Mouse (Mus musculus): ENCODE measurements around the gene Aldh1b1.

Aldh1b1 gene

GRCm38 (mm10) chr4:45826275-45827040, 27.6 kb downstream of the Aldh1b1 start, which contains the start of gene Igfbpl1:
Gene Igfbpl1 (minus strand): TSS chr4:45826923.
- peak in 1 of 2 experiments; percentile 35 for DNase-seq

DNA sequence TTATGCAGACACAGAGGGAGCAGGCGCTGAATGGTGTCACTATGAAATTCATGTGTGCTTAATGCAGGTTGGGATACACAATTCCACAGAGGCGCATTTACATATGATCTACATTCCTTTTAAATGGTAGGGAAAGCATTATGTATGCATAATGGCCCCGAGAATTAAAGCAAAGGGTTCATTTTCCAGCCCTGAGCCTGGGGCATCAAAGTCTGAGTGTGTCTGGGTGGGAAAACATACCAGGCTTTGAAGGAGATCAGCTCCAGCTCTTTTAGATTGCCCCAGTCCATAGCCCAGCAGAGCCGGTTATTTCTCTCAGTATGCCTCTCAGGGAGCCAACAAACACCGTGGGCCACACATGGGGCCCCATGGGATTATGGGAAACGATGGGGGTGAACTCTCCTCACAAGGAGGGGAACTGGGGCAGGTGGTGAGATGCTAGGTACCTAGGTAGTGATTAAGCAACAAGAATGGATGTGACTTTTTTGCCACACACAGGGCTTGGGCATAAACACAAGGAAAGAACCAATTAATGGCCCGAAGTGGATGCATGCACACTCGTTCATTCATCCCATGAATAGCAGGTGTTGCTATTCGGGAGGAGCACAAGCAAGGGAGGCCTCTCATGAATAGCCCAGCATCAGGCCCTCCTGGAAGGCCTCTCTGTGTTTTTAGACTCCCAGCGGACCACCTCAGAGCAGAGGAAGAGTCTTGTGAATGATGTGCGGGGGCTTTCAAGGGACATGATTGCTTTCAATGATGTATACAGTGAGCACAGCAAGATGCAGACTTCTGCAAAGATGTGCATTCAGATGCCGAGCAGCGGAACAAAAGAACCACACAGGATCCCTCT, 31.3 kb downstream of the Aldh1b1 start:
- DNase-seq = no peak

DNA sequence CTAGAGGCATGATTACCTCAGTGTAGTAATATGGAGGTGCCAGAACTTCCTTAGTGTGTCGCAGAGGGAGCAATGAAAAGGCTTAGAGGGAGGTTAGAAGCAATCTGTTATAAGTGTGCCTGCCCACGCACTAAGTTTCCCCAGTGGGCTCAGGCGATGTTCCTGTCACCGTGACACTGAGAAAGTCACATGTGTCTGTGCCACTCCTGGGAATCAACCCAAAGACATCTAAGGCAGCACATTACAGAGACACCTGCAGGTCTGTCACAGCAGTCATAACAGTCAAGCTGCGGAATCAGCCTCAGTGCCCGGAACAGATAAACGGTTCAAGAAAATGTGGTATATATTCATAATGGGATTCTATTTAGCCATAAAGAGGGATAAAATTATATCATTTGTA, 33.2 kb downstream of the Aldh1b1 start:
- DNase-seq = no peak

GRCm38 (mm10) chr4:45833461-45833860, 34.6 kb downstream of the Aldh1b1 start:
- DNase-seq = no peak

DNA sequence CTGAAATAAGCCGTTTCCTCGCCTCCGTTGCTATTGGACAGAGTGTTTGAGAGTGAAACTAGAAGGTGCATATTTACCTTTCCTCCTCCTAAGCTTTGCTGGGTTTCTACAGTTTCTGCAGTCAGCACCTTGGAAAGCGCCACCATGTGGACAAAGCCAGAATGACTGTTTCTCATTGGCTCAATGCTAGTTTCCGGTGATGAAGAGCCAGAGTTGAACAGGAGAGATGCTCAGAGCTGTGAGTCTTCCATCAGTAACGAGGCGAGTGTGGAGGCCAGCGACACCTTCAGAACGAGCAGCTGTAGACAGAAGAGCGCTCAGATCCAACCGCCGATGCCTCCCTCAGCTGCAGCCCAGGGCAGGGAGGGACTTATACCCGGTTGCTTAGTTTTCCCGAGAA, 45.5 kb downstream of the Aldh1b1 start:
- DNase-seq = peak; percentile 21 to 56

GRCm38 (mm10) chr4:45846263-45846662, 47.4 kb downstream of the Aldh1b1 start:
- DNase-seq = no peak

GRCm38 (mm10) chr4:45848109-45848824, 49.4 kb downstream of the Aldh1b1 start, which contains the start of gene Stra6l:
Gene Stra6l (plus strand): TSS chr4:45848664.
- DNase-seq = no peak

DNA sequence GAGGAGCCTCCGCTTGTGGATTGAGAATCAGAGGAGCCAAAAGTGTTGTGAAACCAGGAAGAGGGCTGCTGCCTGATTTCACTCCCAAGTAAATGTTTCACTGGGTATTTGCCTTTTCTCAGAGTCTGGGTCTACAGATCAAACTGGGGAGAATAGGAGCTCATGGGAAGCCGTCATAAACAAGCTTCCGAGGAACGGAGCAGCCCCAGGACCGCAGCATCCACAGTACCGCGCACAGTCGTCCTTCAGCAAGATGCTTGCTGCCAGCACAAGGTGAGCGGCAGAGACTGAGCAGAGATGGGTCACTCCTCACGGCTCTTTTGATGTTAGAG, 50.0 kb downstream of the Aldh1b1 start:
- DNase-seq = no peak

DNA sequence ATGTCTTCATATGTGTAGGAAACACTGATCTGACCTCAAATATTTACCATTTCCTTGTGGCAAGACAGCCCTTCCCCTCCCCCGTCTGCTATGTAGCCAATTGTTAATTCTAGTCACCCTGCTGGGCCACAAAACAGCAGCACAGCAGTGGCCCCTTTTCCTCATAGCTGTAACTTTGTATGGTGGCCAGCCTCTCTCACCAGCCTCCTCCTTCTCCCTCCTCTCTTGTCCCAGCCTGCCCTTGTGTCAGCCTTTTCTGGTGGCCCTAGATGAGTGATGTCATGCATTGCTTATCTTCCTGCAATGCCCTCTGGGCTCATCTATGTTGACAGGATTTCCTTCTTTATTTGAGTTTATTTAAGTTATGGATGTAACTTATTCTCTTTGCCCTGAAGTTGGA, 50.6 kb downstream of the Aldh1b1 start:
- DNase-seq = no peak

- DNase-seq = no peak
Observed at GRCm38 (mm10) chr4:45851640-45852051, 52.8 kb downstream of the Aldh1b1 start.

- DNase-seq = no peak
Observed at GRCm38 (mm10) chr4:45853496-45854246, 54.8 kb downstream of the Aldh1b1 start.
